Mouse (Mus musculus): Measurements from ENCODE around the gene A630076J17Rik.

DNA sequence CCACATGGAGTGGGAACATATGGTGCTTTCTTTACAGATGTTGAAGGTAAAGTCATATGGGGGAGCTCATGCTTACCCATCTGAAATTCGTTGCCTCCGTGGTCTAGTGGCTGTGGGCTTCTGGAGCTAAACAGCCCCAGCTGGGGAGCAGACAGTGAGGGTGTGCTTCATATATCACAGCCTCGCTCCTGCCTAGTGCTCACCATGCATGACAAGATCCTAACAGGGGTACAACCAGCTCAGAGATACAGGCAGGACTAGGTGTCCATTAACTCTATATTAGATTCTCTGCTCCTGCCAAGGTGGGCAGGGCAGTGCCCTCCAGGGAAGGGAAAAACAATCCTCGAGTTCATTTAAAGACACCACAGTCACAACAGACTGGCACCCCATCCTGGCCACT, 788 bp downstream of the A630076J17Rik start:
- TF ChIP-seq CTCF (IDR thresholded peaks at IDR 0.05; ENCODE audit: borderline replicate concordance, insufficient read depth, low read depth, low read length): no peak
- no peak for TF ChIP-seq POLR2A (IDR thresholded peaks at IDR 0.05; ENCODE audit: borderline replicate concordance, insufficient read depth, low read length)
